Mouse (Mus musculus): ENCODE results near the gene Gm37419.
A peak's percentile ranks its signal among the peaks of the same experiment; 100 is the strongest.

The Gm37419 gene

DNA sequence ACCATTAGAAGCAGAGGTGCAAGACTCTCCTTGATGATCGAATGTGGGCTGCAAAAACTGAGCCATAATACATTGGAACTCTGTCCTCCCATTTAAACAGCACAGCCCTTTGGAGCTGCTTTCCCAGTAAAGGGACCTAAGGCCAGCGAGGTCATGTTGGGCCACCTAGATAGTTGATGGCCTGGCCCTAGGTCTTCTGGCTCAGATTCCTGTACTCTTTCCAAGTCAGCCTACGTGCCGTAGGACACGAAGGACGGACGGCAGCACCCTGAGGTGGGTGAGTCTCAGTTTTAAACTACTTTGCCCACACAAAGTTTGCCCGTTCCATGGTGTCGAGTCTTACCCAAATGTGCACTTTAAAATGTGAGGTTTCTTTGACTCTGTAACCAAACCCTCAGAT, 8.8 kb upstream of the Gm37419 start:
- DNase-seq (ENCODE audit: low spot score in 2 of 2), result no peak

DNA sequence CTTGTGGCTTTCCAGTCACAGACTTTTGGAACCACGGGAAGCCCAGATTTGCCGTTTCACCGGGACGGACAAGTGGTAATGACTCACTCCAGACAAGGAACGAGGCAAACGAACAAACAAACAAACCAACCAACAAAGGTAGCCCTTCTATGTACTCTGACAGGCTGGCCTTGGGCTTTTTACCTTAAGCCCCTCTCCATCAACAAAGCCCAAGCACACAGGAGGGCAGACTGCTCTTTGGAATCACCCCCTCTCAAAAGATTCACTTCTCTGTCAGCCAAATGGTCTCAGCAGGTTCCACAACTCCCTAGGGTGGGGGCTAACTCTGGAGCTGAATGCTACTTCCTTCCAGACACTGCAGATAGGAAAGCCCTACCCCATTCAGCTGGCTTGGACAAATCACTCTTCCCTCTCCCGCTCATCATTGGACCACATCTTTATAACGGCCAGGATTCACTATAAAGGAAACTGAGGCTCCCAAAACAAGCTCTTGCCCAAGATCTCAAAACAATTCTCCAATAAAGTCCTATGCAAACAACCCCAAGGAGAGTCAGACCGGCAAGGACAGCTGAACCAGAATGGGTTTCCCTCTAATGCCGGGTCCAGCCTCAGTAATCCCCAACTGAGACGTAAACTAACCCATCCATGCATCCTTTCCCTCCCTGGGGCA, 7.9 kb upstream of the Gm37419 start:
- no peak for DNase-seq (ENCODE audit: low spot score in 2 of 2)

DNA sequence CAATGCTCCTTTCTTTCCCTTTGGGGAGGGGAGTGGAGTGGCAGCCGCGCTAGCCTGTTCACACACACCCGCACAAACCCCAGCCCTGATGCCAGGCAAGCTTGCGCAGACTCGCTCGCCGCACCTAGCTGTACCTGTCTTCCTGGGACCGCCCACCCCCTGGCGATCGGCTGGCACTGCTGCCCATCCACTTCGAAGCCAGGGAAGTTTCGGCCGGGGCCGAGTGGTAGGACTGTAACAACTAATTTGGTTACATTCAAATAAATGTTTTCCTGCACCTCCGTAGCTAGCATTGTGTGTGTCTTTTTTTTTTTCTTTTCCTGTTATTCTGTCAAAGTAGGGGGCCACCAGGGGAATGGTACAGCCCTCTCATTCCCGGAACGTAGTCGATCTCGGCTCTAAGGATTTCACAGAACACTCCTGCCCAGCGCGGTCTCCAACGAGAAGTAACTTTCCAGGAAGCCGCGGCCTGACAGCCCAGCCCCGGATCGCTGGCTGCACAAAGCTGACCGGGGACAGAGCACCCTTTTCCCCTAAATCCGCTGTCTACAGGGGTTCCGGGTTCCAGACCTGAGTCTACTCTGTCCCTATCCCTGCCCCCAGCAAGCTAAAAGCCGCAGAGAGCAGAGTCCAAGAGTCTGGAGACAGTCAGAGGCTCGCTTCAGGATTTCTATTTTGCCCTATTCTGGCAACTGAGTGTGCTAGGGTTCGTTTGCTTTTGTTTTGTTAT, 7.1 kb upstream of the Gm37419 start:
- no peak for DNase-seq (ENCODE audit: low spot score in 2 of 2)

DNA sequence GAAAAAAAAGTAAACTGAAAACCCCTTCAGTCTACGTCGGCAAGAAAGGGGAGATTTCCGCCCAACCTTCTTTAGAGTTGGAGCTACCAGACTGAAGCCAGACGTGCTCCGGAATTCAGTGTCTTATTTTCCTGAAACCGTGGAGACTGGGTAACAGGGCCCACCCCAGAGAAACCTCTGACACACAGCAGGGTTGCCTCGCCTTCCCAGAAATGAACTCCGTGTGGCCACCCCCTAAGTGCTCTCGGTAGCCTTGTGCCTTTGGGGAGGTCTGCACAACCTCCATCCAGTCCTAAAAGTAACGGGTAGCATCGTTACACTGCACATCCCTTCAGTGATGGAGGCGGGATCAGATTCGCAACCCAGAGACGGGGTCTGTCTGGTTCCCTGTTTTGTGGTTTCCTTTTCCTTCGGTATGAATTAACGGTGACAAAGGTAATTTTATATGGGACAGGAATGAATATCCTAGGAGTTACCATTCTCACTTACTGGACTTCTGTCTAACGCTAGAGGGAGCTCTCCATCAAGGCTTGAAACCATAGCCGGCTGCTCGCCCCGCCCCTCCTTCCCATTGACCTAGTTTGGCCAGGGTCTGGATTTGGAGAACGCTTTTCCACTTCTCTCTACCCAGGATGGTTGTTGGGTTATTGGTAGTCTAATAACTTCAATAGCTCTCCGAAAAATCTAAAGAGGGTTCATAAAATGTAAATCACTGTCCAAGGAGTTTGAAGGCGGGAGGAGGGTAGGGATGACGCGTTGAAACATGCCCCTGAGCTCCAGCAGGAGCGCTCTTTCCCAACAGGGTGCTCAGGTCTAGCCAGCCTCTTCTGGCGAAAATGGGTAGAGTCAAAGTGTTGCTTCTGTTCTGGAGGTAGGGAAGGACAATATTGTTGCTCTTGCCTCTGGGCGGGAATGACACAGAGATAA, 6.1 kb upstream of the Gm37419 start:
- peak; percentile 61 to 71 for DNase-seq (ENCODE audit: low spot score in 2 of 2)

DNA sequence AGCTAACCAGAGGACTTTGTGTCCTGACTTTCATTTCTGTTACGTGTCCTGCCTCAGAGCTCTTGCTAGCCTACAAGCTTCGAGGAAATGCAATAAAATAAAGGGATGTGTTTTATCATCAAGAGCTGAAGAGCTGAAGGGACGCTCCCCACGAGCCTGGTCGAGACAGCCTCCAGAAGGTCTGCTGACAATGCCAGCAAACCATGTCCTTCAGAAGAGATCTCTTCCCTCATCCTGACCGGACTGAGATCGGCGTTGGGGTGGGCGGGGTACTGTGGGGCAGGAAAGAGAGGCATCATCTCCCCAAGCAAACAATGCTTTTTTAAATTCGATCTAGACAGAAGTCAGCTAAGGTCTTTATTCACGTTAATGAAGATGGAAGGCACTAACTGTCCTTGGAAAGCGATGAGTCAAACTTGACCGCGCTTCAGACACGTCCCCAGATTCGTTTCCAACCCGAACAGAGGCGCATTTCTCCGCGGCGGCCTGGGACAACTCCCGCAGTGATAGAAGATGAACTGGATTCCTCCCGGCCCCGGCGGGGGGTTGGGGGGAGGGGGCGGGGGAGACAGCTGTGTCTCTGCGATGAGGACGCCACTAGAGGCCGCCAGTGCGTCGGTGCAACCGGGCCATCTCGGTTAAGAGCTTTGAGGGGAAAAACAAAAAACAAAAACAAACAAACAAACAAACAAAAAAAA, 5.2 kb upstream of the Gm37419 start:
- peak; percentile 60 to 73 for DNase-seq (ENCODE audit: low spot score in 2 of 2)

DNA sequence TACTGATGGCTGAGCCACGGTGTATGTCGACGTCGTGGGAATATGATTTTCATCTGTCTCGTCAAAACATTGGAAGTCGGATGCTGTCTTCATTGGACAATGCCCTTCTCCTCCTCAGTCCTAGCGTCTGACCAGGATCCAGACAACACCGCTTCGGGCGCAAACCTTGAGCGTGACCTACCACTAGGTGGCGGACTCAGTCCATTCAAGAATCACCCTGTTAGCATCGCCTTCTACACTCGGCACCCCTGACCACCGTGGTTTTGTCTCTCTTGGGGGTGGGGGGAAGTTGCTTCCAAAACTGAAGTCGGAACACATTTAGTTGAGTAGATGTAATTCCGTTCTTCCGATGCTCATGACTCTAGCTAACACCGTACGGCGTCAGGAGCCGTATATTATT, 4.1 kb upstream of the Gm37419 start:
- DNase-seq (ENCODE audit: low spot score in 2 of 2), result peak; percentile 83

DNA sequence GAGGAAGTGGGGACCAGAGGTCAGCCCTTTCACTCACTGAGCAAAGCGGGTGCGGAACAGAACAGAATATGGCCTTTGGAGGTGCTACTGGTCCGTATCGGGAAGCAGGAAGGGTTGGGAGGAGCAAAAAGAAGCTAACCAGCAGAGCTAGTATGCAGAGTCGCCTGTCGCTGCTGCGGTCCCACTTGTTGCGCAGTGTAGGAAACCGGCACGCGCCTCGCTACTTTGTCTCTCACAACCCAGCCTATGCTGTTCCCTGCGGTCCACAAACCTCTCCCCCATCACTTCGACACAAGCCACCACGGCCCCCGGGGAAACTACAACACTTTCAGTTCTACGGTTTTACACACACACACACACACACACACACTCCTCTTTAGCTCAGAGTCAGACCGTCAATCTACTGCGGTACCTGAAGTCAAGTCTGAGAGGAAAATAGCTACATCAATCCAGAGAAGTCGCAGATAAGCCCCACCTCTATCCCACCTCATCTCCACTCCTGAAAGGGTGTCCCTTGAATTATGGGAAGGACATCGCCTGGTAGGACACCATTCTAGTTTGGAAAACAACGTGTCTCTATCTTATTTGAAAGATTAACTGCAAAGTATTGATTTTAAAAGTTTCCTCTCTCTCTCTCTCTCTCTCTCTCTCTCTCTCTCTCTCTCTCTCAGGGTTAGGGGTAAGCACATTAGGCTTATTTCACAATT, 3.4 kb upstream of the Gm37419 start:
- peak; percentile 42 to 55 for DNase-seq (ENCODE audit: low spot score in 2 of 2)

DNA sequence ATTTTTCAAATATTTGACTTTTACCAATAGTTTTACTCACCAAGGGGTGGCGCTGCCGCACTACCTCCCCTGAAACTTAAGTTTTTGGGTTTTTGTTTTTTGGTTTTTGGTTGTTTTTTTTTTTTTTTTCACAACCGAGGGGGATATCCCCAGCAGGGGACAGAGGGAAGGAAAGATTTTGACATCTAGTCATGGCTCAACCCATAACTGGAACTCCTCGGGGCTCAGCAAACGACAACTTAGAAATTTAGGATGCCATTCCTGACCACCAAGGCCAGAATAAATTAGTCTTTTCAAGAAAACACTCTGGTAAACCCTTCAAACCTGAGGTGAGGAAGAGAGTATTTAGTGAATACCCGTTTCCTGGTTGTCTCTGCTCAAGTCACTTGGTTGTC, 2.8 kb upstream of the Gm37419 start:
- DNase-seq (ENCODE audit: low spot score in 2 of 2), result no peak

DNA sequence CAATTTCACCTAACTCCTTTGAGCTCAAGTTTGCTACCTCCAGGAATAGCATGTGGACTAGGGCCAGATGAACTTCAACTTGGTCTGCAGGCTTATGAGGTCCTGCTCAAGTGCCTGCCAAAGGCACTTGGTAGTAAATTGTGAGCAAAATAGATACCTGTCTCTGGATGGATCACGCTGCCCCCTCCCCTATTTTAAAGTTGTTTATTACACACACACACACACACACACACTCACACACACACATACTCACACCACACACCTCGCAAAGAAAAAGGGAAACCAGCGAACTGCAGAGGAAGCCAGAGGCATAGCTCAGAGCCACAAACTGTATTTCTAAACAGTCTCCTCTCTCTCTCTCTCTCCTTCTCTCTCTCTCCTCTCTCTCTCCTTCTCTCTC, 2.1 kb upstream of the Gm37419 start:
- DNase-seq (ENCODE audit: low spot score in 2 of 2), result no peak

DNA sequence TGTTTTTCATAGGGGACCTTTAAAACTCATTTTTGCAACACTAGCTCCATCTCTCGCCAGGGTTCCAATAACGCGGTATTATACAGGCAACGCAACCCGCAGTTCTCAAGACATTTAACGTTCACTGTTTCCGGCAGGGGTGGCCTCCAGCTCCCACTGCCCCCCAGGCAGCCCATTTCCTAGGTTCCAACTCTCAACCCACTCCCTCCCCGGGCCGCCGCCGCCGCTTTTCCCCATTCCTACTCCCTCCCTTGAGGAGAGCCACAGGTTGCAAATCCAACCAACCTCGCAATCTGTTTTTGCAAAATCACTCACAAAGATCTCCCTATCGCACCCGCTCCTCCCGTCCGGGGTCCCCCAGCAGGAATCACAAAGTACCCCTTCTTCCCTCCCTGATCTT, 1.4 kb upstream of the Gm37419 start:
- peak in 1 of 2 experiments; percentile 66 for DNase-seq (ENCODE audit: low spot score in 2 of 2)

DNA sequence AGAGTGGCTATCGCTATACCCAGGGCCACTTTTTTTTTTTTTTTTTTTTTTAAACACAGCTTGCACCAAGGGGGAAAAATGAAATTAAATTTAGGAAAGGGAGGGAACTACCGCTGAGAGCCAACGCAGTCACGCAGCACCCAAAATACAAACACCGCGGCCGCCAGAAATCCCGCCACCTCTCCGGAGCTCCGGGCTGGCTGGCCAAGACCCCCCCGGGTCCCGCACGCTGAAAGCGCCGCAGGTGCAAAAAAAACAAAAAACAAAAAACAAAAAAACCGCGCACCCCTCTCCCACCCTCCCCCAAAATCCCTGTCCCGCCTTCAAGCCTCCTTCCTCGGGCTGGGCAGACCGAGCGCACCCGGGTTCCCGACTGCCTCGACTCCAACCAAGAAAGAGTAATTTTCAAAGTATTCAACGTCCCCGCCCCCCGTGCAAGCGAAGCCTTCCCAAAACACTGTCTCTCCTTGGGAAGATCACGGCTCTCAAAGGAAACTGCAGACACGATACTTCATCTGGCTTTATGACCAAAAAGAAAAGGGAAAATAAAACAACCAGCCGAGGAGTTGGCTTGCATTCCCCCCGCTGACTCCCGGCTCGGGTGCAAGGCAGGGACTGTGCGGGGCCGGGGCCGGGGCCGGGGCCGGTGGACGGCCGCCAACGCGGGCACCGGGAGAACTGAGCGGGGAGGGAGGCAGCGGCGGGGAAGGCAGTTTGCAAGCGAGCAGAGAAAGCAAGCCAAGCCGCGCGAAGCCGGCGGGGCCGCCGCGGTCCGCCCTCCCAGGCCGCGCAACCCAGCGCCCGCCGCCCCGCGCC, 733 bp upstream of the Gm37419 start:
- DNase-seq (ENCODE audit: low spot score in 2 of 2), result peak in 1 of 2 experiments; percentile 65

DNA sequence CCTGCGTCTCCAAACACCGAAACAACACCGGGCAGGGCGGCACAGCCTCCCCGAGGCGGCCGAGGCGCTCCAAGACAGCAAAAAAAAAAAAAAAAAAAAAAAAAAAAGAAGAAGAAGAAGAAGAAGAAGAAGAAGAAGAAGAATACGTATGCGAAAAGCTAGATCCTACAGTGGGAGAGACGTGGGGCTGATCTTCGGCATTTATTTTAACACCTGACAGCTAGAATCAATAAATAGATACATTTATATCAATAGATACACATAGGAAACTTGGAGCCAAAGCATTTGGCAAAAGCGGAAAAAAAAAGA, 171 bp upstream of the Gm37419 start:
- no peak for DNase-seq (ENCODE audit: low spot score in 2 of 2)

DNA sequence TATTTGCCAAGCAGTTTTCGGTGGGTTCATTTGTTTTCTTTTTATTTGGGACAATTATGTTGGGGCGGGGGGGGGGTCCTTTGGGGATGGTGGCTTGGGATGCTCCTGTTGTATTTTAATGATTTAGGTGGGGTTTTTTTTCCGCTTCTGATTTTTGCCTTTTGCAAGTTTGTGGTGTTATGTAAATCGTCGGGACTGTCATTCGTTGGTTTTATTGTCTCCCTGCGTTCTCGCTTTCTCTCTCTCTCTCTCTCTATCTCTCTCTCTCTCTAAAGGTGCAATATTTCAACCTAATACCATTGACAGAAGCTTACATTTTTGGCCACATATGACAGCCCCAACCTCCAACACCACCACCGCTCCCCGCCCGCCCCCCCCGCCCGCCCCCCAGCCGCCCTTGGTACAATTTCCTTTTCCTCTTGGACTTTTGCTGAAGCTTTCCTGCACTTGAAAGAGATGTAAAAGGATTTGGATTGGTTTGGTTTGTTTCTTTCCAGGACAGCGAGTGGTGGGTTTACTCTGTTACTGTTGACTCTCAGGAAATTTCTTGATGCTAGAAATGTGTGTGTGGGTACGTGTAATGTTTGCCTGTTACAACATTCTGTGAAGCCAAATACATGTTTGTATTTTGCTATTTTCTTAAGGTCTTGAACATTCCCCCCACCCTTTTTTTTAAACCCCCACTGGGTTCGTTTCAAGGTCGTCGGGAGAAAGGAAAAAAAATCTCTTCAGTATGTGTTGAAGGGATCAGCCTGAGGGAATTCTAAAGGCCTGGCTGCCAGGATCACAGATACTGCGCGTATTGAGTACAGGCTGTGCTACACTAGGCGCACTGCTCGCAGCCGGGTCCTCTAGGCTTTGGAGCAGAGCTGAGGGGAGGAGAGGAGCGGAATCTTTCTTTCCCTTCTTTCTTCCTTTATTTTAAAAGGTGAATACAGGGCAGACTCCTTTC, 1.2 kb downstream of the Gm37419 start:
- no peak for DNase-seq (ENCODE audit: low spot score in 2 of 2)

DNA sequence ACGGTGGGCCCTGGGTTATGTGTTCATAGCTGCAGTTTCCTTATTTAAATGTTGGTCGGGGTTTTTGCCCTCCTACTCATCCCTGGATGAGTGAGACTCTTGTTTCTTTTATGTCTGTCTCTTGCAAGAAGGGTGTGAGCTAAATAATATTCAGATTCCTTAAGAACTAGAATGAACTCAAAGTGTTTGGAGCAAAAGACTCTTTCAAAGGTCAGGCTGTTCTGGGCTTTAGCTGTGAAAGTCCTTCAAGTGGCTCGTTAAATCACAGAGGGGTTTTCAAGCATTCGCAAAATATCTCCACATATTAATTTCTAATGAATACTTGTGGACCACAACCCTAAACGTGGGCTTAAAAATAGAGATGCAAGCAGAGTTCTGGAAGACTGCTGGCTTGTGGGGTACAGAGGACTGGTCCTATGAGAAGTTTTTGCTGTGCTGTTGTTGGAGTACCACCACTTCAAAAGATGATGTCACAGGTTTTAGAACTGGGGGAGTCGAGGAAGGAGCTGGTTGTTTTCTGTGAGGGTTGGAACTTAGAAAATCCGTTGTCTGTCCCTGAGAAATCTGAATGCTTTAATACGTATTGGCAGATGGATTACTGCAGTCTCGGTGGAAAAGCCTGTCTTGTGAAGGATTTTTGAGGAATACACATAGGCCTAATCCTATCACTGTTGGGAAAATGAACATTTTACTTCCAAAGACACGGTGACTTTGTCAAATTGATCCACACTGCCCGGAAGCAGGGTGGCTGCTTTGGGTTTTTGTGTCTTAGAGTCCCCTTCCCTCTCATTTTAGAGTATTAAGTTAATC, 2.1 kb downstream of the Gm37419 start:
- no peak for DNase-seq (ENCODE audit: low spot score in 2 of 2)

DNA sequence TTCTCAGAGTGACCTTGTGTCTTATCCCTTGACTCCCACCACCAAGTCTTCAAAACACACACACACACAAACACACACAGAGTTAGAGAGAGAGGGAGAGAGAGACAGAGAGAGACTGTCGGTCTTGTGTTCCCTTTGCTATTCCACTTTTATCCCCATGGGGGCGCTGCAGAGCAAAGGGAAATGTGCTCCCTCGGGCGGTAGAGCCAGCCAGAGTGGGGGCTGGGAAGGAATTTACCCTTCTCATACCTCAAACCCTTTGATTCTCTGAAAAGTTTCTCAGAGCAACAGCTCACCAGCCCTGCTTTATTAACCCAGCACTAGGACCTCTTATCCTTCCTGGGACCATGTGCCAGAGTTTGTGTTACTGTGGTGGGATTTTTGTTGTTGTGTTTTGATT, 2.9 kb downstream of the Gm37419 start:
- peak; percentile 73 to 80 for DNase-seq (ENCODE audit: low spot score in 2 of 2)

DNA sequence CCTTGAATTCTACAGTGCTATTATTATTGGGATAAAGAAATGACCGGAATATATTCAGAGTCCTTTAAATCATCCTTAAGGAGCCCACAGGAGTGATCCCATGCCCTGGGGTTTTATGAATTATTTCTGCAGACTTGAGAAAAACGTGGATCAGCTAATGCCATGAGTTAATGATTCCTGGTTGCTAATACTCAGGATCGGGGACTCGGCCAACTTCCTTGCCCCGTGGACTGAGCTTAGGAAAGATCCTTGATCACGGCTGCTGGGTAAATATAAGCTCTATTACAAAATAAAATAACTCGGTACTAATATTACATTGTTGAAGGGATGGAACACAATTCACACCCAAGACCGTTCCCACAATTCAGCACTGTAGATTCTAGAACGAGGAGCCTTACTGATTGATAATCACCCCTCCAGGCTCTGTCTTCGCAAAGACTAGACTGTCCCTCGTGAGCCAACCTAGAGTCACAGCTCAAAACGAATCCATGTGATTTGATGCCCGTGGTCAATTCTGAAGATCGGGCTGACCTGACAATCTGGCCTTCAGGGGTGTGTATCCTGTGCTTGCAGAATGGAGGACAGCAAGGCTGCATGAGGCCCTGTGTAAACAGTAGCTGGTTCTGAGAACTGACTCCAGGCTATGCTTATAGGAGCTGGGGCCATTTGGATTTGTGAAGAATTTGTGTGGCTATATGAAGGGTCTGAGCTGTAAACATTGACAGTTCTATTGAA, 3.7 kb downstream of the Gm37419 start:
- no peak for DNase-seq (ENCODE audit: low spot score in 2 of 2)
